Mouse (Mus musculus): ENCODE results near the gene Itfg2. TPM values are rescaled to one million over a fixed set of nuclear protein-coding genes. Genes with fewer than 3 reads are reported as not detected.
"Not testable (repeated sequence)": the region's sequence is repeated elsewhere in the genome, so short reads cannot be mapped to it uniquely, and the experiment has no call there.

Itfg2 gene
- polyA plus RNA-seq, 1 experiment from 2014 or later, result 41.7 TPM

GRCm38 (mm10) chr6:128404708-128405107 lies 20.0 kb downstream of the Itfg2 start:
- Histone ChIP-seq H3K4me3 (no peak overlapping the region), H3K9me3 (no peaks in the 10 kb centered on the region), H3K27me3 (no peaks in the 10 kb centered on the region), H3K9ac (0 out of 2 replicates have a peak overlapping the region, but pooled peaks have one; percentile 25), H3K36me3 (peaks cover 44% of the 10 kb centered on the region), H3K4me1 (replicated peaks) (peaks cover 18% of the 10 kb centered on the region), H3K4me2 (no peak overlapping the region), H3K27ac (no peak overlapping the region)
- no peak for ATAC-seq (ENCODE audit: low FRiP score)
- WGBS, result 66% methylated on average over 5 of the region's 5 CpGs

DNA sequence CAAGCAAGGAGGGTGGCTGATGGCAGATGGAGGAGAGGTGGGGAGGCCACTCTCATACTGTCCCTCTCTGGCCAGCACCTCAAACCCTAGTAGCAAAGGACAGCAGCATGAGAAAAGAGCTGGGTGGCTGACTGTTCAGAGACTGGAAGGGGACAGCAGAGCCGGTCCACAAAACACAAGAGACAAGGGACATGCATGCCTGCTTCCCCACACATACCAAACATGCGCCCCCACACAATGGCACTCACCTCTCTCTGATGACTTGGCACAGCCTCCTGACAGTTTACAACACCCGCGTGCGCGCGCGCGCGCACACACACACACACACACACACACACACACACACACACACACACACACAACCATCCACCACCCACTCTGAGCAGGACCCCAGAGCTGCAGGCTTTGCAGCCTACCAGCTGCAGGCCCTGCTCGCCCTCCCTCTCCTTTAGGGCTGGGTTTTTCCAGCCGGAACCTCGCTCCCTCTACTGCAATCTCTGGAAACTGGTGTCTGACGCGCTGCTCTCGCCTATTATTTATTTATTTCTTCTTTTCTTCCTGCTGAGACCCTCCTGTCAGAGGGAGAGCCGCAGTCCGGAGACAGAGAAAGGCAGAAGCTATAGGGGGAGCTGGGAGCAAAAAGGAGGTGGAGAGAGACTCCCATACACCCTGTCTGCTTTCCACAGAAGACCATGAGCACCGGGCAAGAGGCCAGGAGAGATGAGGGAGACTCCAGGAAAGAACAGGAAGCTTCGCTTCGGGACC lies 25.1 kb downstream of the Itfg2 start:
- Histone ChIP-seq H3K4me1 (replicated peaks) (peaks cover 25% of the 10 kb centered on the region), H3K9ac (peak overlapping the region; percentile 51), H3K4me2 (peak overlapping the region; percentile 47), H3K27ac (peak overlapping the region; percentile 78), H3K27me3 (no peaks in the 10 kb centered on the region), H3K4me3 (peak overlapping the region; percentile 20), H3K36me3 (0 out of 2 replicates have a peak, but pooled peaks cover 2% of the 10 kb centered on the region), H3K9me3 (no peaks in the 10 kb centered on the region)
- ATAC-seq (ENCODE audit: low FRiP score), result peak; percentile 86
- 45% methylated on average over 20 of the region's 21 CpGs for WGBS

DNA sequence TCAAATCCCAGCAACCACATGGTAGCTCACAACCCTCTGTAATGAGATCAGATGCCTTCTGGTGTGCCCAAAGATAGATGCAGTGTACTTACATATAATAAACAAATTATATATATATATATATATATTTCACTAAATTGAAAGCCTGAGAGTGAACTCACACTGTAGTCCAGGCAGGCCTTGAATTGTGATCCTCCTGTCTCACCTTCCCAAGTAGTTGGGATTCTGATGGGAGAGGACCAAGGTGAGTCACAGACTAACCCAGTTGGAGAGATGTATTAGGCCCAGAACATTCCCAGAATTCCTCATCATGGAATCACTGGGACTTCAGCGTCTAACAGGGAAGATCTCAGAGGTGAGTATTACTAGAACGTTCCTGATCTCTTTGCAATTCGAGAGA lies 25.7 kb downstream of the Itfg2 start, which contains the start of gene Nrip2:
TSS of gene Nrip2 (plus strand) at position 301 of the 400 bp plus-strand sequence.
- H3K4me3 ChIP-seq, result peak within 1 kb of the TSS; percentile 20
- ATAC-seq (ENCODE audit: low FRiP score), result no peak
- H3K4me1 ChIP-seq (replicated peaks), result peaks cover 25% of the 10 kb centered on the region
- H3K4me2 ChIP-seq, result peak within 1 kb of the TSS; percentile 47
- no peaks in the 10 kb centered on the region for H3K9me3 ChIP-seq
- WGBS, result 75% methylated on average over 3 of the region's 3 CpGs
- no peaks in the 10 kb centered on the region for H3K36me3 ChIP-seq
- H3K9ac ChIP-seq, result peak within 1 kb of the TSS; percentile 51
- H3K27me3 ChIP-seq, result no peaks in the 10 kb centered on the region
- H3K27ac ChIP-seq, result peak within 1 kb of the TSS; percentile 78

DNA sequence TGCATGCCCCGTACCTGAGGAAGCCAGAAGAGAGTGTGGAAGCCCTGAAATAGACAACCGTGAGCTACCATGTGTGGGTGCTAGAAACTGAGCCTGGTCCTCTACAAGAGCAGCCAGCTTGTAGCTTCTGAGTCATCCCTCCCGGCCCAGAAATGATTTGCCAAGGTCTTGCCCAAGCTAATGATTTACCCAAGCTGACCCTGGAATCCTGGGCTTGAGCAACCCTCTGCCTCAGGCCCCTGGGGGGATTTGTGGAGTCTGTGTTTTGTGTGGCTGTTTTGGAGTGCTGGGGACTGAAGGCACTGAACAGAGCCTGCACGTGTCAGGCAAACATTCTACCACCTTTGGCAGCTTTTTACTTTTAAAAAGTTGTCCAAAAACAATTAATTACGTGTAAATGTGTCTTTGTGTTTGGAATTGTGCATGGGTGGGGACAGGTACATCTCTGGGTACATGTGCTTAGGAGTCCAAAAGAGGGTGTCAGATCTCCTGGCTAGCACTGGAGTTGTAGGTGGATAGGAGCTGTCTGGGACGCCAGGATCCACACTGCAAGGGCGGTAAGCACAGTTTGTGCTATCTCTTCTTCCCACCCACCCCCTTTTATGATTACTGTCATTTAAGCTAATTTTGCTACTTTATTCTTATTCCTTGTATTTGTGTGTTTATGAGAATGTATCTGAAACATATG lies 27.0 kb downstream of the Itfg2 start:
- no peaks in the 10 kb centered on the region for H3K9me3 ChIP-seq
- H3K9ac ChIP-seq, result no peak overlapping the region
- H3K4me1 ChIP-seq (replicated peaks), result peaks cover 25% of the 10 kb centered on the region
- ATAC-seq (ENCODE audit: low FRiP score), result no peak
- H3K27me3 ChIP-seq, result no peaks in the 10 kb centered on the region
- H3K36me3 ChIP-seq, result no peaks in the 10 kb centered on the region
- no peak overlapping the region for H3K4me3 ChIP-seq
- 80% methylated on average over 7 of the region's 7 CpGs for WGBS
- H3K4me2 ChIP-seq, result no peak overlapping the region
- H3K27ac ChIP-seq, result no peak overlapping the region

- WGBS, result 60% methylated on average over 1 of the region's 1 CpGs
- no peaks in the 10 kb centered on the region for H3K27me3 ChIP-seq
- H3K4me1 ChIP-seq (replicated peaks), result no peaks in the 10 kb centered on the region
- H3K36me3 ChIP-seq, result no peaks in the 10 kb centered on the region
- no peak overlapping the region for H3K27ac ChIP-seq
- H3K9ac ChIP-seq, result no peak overlapping the region
- no peak for ATAC-seq (ENCODE audit: low FRiP score)
- H3K4me2 ChIP-seq, result no peak overlapping the region
- no peaks in the 10 kb centered on the region for H3K9me3 ChIP-seq
- H3K4me3 ChIP-seq, result no peak overlapping the region
Measured at GRCm38 (mm10) chr6:128390683-128391082, 34.0 kb downstream of the Itfg2 start.

- Histone ChIP-seq H3K9me3 (no peaks in the 10 kb centered on the region), H3K27me3 (no peaks in the 10 kb centered on the region), H3K4me1 (replicated peaks) (no peaks in the 10 kb centered on the region), H3K4me3 (no peak overlapping the region), H3K36me3 (no peaks in the 10 kb centered on the region), H3K9ac (no peak overlapping the region), H3K4me2 (no peak overlapping the region), H3K27ac (no peak overlapping the region)
- WGBS, result 94% methylated on average over 1 of the region's 1 CpGs
- no peak for ATAC-seq (ENCODE audit: low FRiP score)
Measured at GRCm38 (mm10) chr6:128389185-128389584, 35.5 kb downstream of the Itfg2 start.

DNA sequence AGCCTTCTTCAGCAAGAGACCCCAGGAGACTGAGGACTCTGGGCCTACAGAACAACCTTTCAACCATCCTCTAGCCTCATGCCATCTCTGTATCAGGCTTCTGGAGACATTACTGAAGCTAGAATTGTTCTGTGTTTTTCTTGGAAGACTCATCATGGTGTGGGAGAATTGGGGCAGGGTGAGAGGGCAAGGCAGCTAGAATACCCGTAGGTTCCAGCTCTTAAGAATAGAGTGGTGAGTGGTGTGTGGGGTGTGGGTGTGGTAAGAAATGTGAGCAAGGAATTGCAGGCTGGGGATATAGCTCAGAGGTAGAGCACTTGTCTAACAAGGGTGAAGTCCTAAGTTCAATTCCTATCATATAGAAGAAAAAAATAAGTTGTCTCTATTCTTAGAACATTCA lies 39.7 kb downstream of the Itfg2 start:
- H3K27me3 ChIP-seq, result no peaks in the 10 kb centered on the region
- no peak overlapping the region for H3K4me3 ChIP-seq
- H3K9me3 ChIP-seq, result no peaks in the 10 kb centered on the region
- 79% methylated on average over 1 of the region's 1 CpGs for WGBS
- no peak overlapping the region for H3K27ac ChIP-seq
- H3K36me3 ChIP-seq, result no peaks in the 10 kb centered on the region
- H3K4me2 ChIP-seq, result no peak overlapping the region
- H3K4me1 ChIP-seq (replicated peaks), result no peaks in the 10 kb centered on the region
- no peak overlapping the region for H3K9ac ChIP-seq
- no peak for ATAC-seq (ENCODE audit: low FRiP score)

- no peaks in the 10 kb centered on the region for H3K27me3 ChIP-seq
- no peak overlapping the region for H3K9ac ChIP-seq
- H3K4me3 ChIP-seq, result no peak overlapping the region
- H3K27ac ChIP-seq, result no peak overlapping the region
- no peaks in the 10 kb centered on the region for H3K36me3 ChIP-seq
- ATAC-seq (ENCODE audit: low FRiP score), result no peak
- no peaks in the 10 kb centered on the region for H3K4me1 ChIP-seq (replicated peaks)
- H3K9me3 ChIP-seq, result no peaks in the 10 kb centered on the region
- H3K4me2 ChIP-seq, result no peak overlapping the region
- WGBS, result 81% methylated on average over 7 of the region's 7 CpGs
Measured at GRCm38 (mm10) chr6:128383752-128384151, 41.0 kb downstream of the Itfg2 start.

DNA sequence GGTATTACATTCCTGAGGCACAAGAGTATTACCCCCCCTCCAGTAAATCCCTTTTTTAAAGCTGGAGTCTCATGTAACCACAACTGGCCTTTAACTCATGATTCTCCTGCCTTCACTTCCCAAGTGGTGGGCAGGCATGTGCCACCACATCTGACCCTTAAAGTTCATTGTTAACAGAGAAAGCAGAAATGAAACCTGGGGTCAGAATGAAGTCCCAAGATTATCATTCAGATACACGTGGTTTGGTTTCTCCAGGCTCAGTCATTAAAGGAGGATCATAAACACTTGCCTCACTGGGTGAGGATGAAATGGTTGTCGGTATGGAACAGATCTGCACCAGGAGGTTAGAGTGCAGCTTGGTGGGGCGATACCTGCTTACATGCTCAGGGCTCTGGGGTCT lies 43.5 kb downstream of the Itfg2 start:
- Histone ChIP-seq H3K4me1 (replicated peaks) (no peaks in the 10 kb centered on the region), H3K9ac (no peak overlapping the region), H3K4me3 (no peak overlapping the region), H3K27ac (no peak overlapping the region), H3K4me2 (no peak overlapping the region), H3K27me3 (no peaks in the 10 kb centered on the region), H3K9me3 (no peaks in the 10 kb centered on the region), H3K36me3 (no peaks in the 10 kb centered on the region)
- WGBS, result 81% methylated on average over 3 of the region's 3 CpGs
- ATAC-seq (ENCODE audit: low FRiP score), result no peak

DNA sequence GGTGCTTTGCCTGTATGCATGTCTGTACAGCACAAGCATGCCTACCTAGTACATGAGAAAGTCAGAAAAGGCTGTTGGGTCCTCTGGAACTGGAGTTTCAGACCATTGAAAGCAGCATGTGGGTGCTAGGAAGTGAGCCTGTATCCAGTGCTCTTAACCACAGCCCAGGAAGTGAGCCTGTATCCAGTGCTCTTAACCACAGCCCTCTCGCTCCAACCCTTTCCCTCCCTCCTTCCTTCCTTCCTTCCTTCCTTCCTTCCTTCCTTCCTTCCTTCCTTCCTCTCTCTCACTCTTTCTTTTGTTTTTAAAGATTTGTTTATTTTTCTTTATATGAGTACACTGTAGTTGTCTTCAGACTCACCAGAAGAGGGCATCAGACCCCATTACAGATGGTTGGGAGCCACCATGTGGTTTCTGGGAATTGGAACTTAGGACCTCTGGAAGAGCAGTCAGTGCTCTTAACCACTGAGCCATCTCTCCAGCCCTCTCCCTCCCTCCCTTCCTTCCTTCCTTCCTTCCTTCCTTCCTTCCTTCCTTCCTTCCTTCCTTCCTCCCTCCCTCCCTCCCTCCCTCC lies 44.0 kb downstream of the Itfg2 start:
- not testable (repeated sequence) for H3K27me3 ChIP-seq; H3K27ac ChIP-seq; ATAC-seq (ENCODE audit: low FRiP score); H3K4me1 ChIP-seq (replicated peaks); H3K36me3 ChIP-seq; H3K9ac ChIP-seq; H3K4me3 ChIP-seq; H3K9me3 ChIP-seq; H3K4me2 ChIP-seq
- WGBS, result 70% methylated on average over 1 of the region's 1 CpGs

- H3K9ac ChIP-seq, result no peak overlapping the region
- no peak for ATAC-seq (ENCODE audit: low FRiP score)
- no peaks in the 10 kb centered on the region for H3K27me3 ChIP-seq
- no peaks in the 10 kb centered on the region for H3K36me3 ChIP-seq
- no peak overlapping the region for H3K27ac ChIP-seq
- WGBS, result 87% methylated on average over 16 of the region's 16 CpGs
- no peak overlapping the region for H3K4me2 ChIP-seq
- no peaks in the 10 kb centered on the region for H3K9me3 ChIP-seq
- H3K4me1 ChIP-seq (replicated peaks), result peaks cover 7% of the 10 kb centered on the region
- no peak overlapping the region for H3K4me3 ChIP-seq
Measured at GRCm38 (mm10) chr6:128379636-128380035, 45.1 kb downstream of the Itfg2 start.

DNA sequence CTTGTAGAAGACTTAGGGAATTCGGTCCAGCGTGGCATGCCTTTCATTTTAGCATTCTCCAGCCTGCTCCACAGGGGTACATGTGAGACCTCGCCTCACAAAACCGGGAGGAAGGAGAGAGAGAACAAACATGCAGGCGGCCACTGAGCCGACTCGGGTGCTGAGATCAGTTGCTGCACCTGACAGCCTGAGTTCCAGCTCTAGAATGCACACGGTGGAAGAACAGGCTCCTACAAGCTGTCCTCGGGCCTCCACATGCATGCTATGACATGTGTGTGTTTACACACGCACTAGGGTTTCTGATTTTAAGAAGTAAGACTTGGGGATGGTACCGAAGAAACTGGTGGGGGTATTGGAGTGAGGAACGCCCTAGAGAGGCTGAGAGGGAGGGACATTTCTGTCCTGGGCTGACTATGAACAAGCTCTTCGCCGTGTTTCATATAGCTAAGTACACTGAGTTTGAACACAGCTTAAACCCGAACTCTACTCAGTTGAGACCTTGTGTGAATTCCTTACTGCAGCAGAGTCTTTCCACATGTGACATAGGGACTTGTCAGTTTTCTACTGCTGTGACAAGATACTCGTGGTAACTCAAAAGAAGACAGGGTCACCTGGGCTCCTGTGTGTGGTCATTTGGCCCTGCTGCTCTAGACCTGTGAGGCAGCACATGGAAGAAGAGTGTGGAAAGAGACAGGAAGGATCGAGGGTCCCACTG lies 48.2 kb downstream of the Itfg2 start:
- no peak for ATAC-seq (ENCODE audit: low FRiP score)
- Histone ChIP-seq H3K27ac (no peak overlapping the region), H3K36me3 (peaks cover 19% of the 10 kb centered on the region), H3K9me3 (no peaks in the 10 kb centered on the region), H3K27me3 (no peaks in the 10 kb centered on the region), H3K4me1 (replicated peaks) (peaks cover 16% of the 10 kb centered on the region), H3K9ac (no peak overlapping the region), H3K4me2 (no peak overlapping the region), H3K4me3 (no peak overlapping the region)
- whole genome bisulfite sequencing, result 89% methylated on average over 17 of the region's 17 CpGs
